Mouse (Mus musculus) neural tube, embryonic 13.5 days (tissue): Measurements from ENCODE around the gene Aebp2. TPM values are rescaled to one million over a fixed set of nuclear protein-coding genes. Genes with fewer than 3 reads are reported as not detected.

Source experiments
- ATAC-seq: fragments of 200-750 bp; cut with Nextera tagmentation; 2 replicates; pipeline ENCODE4 v1.8.0; 2017; ENCODE audit warnings: low read depth, mild to moderate bottlenecking, moderate TSS enrichment, moderate library complexity
- H3K27ac ChIP-seq: fragments of 300-500 bp; sonication (generic); replicated peaks from 2 replicates; pipeline ENCODE4 v1.5.1; 2015; ENCODE audit warnings: moderate library complexity, mild to moderate bottlenecking, inconsistent platforms
- H3K27me3 ChIP-seq: fragments of 300-500 bp; sonication (generic); 2 replicates; pipeline ENCODE4 v1.6.1; 2015; ENCODE audit warnings: mild to moderate bottlenecking, inconsistent platforms
- H3K36me3 ChIP-seq: fragments of 300-500 bp; sonication (generic); 2 replicates; pipeline ENCODE4 v1.6.1; 2015; ENCODE audit warnings: mild to moderate bottlenecking, inconsistent platforms
- H3K4me1 ChIP-seq: fragments of 300-500 bp; sonication (generic); replicated peaks from 2 replicates; pipeline ENCODE4 v1.6.1; 2015; ENCODE audit warnings: inconsistent platforms
- H3K4me2 ChIP-seq: fragments of 300-500 bp; sonication (generic); 2 replicates; pipeline ENCODE4 v1.6.1; 2015; ENCODE audit warnings: inconsistent platforms, mild to moderate bottlenecking, moderate library complexity
- H3K4me3 ChIP-seq: fragments of 300-500 bp; sonication (generic); 2 replicates; pipeline ENCODE4 v1.5.1; 2015; ENCODE audit warnings: mild to moderate bottlenecking, inconsistent platforms
- H3K9ac ChIP-seq: fragments of 300-500 bp; sonication (generic); 2 replicates; pipeline ENCODE4 v1.6.1; 2015; ENCODE audit warnings: moderate library complexity, mild to moderate bottlenecking, inconsistent platforms
- H3K9me3 ChIP-seq: fragments of 300-500 bp; sonication (generic); 2 replicates; pipeline ENCODE4 v1.6.1; 2016; ENCODE audit warnings: inconsistent platforms
- WGBS: fragments of 180-500 bp; shearing (Covaris S2); methylation state at CpG from one replicate; pipeline ENCODE4 v1.1.7; 2015; 5-methylcytosine and 5-hydroxymethylcytosine counted together
- polyA plus RNA-seq: library from polyadenylated mRNA; unstranded; fragments of >200 nt; fragmentation: Nextera tagmentation; extraction: Ambion mirVana; gene quantifications from 2 replicates; pipeline ENCODE4 v1.2.1, GENCODE M21; 2015

The Aebp2 gene
- polyA plus RNA-seq, 1 experiment from 2014 or later: 6.5 TPM

DNA sequence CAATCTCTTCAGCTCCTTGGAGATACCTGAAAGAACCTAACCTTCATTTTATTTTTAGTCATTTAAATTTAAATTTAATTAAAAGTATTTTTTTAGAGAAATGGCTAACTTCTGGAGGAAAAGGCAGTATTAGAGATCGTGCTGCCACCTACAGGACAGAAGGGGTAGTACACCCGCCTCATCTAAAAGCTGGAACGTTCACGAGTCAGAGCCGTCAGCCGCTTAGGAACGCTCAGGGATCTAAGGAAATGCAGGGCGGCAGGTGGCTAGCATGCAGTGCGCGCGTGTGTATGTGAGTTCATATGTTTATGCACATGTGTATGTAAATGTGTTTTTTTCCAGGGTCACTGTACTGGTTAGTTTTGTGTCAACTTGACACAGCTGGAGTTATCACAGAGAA, 90.3 kb downstream of the Aebp2 start:
- no peak overlapping the region for H3K9ac ChIP-seq
- no peaks in the 10 kb centered on the region for H3K9me3 ChIP-seq
- H3K27me3 ChIP-seq: peaks cover 9% of the 10 kb centered on the region; the same call in 1 of the 2 replicates
- no peaks in the 10 kb centered on the region for H3K36me3 ChIP-seq
- no peak overlapping the region for H3K4me3 ChIP-seq
- no peak overlapping the region for H3K27ac ChIP-seq
- 4% methylated on average over 11 of the region's 11 CpGs for WGBS
- no peak overlapping the region for H3K4me2 ChIP-seq
- ATAC-seq: peak; percentile 57; the same call in 1 of the 2 replicates
- H3K4me1 ChIP-seq: no peaks in the 10 kb centered on the region; the same call in 1 of the 2 replicates

DNA sequence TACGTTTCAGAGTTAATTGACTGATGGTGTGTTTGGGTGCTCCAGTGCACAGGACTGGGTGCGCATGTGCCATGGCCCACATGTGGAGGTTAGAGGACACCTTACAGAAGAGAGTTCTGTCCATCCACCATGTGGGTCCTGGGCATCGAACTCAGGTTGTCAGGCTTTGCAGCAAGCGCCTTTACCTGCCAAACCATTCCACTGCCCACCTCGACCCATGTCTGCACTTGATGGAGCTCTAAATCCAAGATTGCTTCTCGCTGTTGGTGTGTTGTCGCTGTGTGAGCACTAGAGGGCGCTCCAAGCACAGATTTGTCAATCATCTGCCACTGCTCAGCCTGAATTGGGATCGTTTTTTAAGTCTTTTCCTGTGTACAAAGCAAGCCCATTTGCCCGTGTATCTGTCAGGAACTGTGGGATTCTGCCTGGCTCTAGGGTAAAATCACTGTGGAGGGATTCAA, 92.5 kb downstream of the Aebp2 start:
- Histone ChIP-seq H3K4me3 (no peak overlapping the region), H3K9me3 (0 out of 2 replicates have a peak, but pooled peaks cover 7% of the 10 kb centered on the region), H3K4me1 (no peaks in the 10 kb centered on the region), H3K36me3 (no peaks in the 10 kb centered on the region), H3K27me3 (peaks cover 9% of the 10 kb centered on the region; the same call in 1 of the 2 replicates), H3K9ac (no peak overlapping the region), H3K4me2 (no peak overlapping the region), H3K27ac (no peak overlapping the region)
- peak; percentile 70 for ATAC-seq
- 24% methylated on average over 10 of the region's 10 CpGs for WGBS

DNA sequence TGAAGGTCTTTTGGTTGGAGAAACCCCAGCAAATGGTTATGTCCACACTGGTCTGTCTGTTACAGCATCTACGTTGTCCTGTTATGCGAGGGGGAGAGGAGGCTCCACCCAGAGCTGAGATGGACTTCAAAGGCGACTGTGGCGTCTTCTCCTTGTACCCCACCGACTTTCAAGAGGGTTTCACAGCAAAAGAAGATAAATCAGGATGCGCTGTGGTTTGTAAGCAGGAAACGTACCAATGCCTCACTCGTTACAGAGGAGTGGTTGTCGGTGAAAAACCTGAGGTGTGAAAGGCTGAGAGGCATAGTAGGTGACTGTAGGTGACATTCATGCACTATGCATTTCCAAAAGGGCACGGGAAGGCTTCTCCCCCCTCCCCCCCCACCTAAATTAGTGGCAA, 99.6 kb downstream of the Aebp2 start:
- no peak for ATAC-seq
- Histone ChIP-seq H3K4me1 (no peaks in the 10 kb centered on the region), H3K4me3 (no peak overlapping the region), H3K27ac (no peak overlapping the region), H3K27me3 (no peaks in the 10 kb centered on the region), H3K4me2 (no peak overlapping the region), H3K36me3 (no peaks in the 10 kb centered on the region), H3K9ac (no peak overlapping the region), H3K9me3 (0 out of 2 replicates have a peak, but pooled peaks cover 9% of the 10 kb centered on the region)
- WGBS: 79% methylated on average over 10 of the region's 10 CpGs

Other genes with a start within 250 kb of the Aebp2 start
- 44.0 and 49.5 TPM in 2 replicates for gene Plekha5, start 198.6 kb upstream of the Aebp2 start, polyA plus RNA-seq
- not detected in 2 replicates for gene Gm11077, start 106.6 kb downstream of the Aebp2 start, polyA plus RNA-seq